Mouse (Mus musculus): ENCODE results near the gene Ada. TPM values are rescaled to one million over a fixed set of nuclear protein-coding genes. Genes with fewer than 3 reads are reported as not detected.

Ada gene
- polyA plus RNA-seq, 1 experiment from 2014 or later, result 8.2 TPM

DNA sequence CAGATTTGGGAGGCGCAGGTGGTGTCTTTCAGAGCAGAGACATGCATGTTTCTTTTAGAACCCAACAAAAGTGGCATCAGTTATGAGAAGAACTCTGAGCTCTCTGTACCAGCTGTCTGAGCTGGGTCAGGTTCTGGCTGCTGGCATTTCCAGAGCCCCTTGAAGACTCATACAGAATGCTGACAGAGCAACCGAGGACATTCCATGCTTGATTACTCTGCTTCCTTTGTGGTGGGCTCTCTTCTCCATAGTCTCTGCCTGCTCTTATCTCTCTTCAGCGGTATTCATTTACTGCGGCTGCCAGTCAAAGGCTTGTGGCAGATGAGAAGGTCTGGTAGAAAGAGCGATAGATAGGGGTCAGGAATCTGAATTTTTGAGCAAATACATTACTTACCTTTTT lies 63.8 kb downstream of the Ada start:
- Histone ChIP-seq H3K4me1 (replicated peaks; ENCODE audit: control insufficient read depth, insufficient read depth, low read length) (peaks cover 31% of the 10 kb centered on the region), H3K9ac (ENCODE audit: low read length) (no peak overlapping the region; the same call in 1 of the 2 replicates), H3K27me3 (ENCODE audit: control insufficient read depth, insufficient read depth, low read depth, low read length) (no peaks in the 10 kb centered on the region), H3K4me2 (ENCODE audit: low read depth, low read length) (peak overlapping the region; percentile 34), H3K36me3 (ENCODE audit: control insufficient read depth, insufficient read depth, low read length) (no peaks in the 10 kb centered on the region), H3K27ac (ENCODE audit: low read length) (peak overlapping the region; percentile 84), H3K4me3 (ENCODE audit: low read length) (no peak overlapping the region), H3K9me3 (ENCODE audit: control insufficient read depth, low read length) (no peaks in the 10 kb centered on the region)
- WGBS, result 50% methylated on average over 5 of the region's 5 CpGs
- ATAC-seq (ENCODE audit: low read depth), result peak; percentile 29

DNA sequence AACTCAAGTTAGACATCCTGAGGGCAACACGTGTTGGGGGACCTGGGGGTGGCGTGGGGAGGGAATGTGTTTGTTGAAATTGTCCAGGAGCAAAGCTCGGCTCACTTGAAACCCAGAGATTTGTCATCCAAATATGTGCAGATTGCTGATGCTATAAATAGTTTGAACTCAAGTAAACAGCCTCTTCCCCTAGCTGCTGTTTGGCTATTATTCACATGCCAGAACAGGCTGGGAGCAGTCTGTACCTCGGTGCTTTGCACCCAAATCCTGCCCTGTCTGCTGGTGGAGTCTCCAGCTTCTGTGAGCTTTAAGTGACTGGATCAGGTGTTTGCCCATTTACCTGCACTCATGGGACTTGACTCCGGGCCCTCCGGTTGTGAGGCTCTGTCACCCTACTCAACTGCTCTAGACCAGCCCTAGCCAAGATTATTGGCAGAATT lies 64.3 kb downstream of the Ada start:
- Histone ChIP-seq H3K27ac (ENCODE audit: low read length) (peak overlapping the region; percentile 84), H3K27me3 (ENCODE audit: control insufficient read depth, insufficient read depth, low read depth, low read length) (no peaks in the 10 kb centered on the region), H3K9me3 (ENCODE audit: control insufficient read depth, low read length) (no peaks in the 10 kb centered on the region), H3K36me3 (ENCODE audit: control insufficient read depth, insufficient read depth, low read length) (no peaks in the 10 kb centered on the region), H3K4me1 (replicated peaks; ENCODE audit: control insufficient read depth, insufficient read depth, low read length) (peaks cover 30% of the 10 kb centered on the region), H3K4me3 (ENCODE audit: low read length) (no peak overlapping the region), H3K4me2 (ENCODE audit: low read depth, low read length) (peak overlapping the region; percentile 34), H3K9ac (ENCODE audit: low read length) (no peak overlapping the region; the same call in 1 of the 2 replicates)
- peak; percentile 90 for ATAC-seq (ENCODE audit: low read depth)
- 16% methylated on average over 6 of the region's 6 CpGs for WGBS

- Histone ChIP-seq H3K9ac (ENCODE audit: low read length) (no peak overlapping the region; the same call in 1 of the 2 replicates), H3K27ac (ENCODE audit: low read length) (peak overlapping the region; percentile 84), H3K36me3 (ENCODE audit: control insufficient read depth, insufficient read depth, low read length) (no peaks in the 10 kb centered on the region), H3K4me3 (ENCODE audit: low read length) (no peak overlapping the region), H3K4me1 (replicated peaks; ENCODE audit: control insufficient read depth, insufficient read depth, low read length) (peaks cover 25% of the 10 kb centered on the region), H3K4me2 (ENCODE audit: low read depth, low read length) (0 out of 2 replicates have a peak overlapping the region, but pooled peaks have one; percentile 13), H3K9me3 (ENCODE audit: control insufficient read depth, low read length) (no peaks in the 10 kb centered on the region), H3K27me3 (ENCODE audit: control insufficient read depth, insufficient read depth, low read depth, low read length) (no peaks in the 10 kb centered on the region)
- 32% methylated on average over 4 of the region's 4 CpGs for WGBS
- peak; percentile 46 for ATAC-seq (ENCODE audit: low read depth)
Measured at GRCm38 (mm10) chr2:163685287-163685686, 64.8 kb downstream of the Ada start.

DNA sequence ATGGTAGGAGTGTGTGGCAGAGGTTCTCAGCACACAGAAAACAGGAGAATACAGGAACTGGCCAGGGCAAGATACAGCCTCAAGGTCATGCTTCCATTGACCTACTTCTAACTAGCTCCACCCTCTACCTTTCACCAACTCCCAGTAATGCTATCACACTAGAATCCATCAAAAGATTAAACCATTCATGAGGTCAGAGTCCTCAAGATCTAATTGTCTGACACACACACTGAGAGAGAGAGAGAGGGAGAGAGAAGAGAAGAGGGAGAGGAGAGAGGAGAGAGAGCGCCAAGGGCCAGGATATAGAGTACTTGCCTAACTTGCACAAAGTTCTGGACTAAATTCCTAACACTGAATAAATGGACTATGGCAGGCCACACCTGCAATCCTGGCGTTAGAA lies 67.7 kb downstream of the Ada start:
- H3K9ac ChIP-seq (ENCODE audit: low read length), result no peak overlapping the region
- no peak overlapping the region for H3K27ac ChIP-seq (ENCODE audit: low read length)
- no peaks in the 10 kb centered on the region for H3K27me3 ChIP-seq (ENCODE audit: control insufficient read depth, insufficient read depth, low read depth, low read length)
- no peak for ATAC-seq (ENCODE audit: low read depth)
- no peak overlapping the region for H3K4me2 ChIP-seq (ENCODE audit: low read depth, low read length)
- H3K36me3 ChIP-seq (ENCODE audit: control insufficient read depth, insufficient read depth, low read length), result no peaks in the 10 kb centered on the region
- 91% methylated on average over 2 of the region's 2 CpGs for WGBS
- no peaks in the 10 kb centered on the region for H3K9me3 ChIP-seq (ENCODE audit: control insufficient read depth, low read length)
- peaks cover 21% of the 10 kb centered on the region for H3K4me1 ChIP-seq (replicated peaks; ENCODE audit: control insufficient read depth, insufficient read depth, low read length)
- no peak overlapping the region for H3K4me3 ChIP-seq (ENCODE audit: low read length)

GRCm38 (mm10) chr2:163676745-163677144 lies 73.3 kb downstream of the Ada start:
- 84% methylated on average over 3 of the region's 3 CpGs for WGBS
- no peaks in the 10 kb centered on the region for H3K27me3 ChIP-seq (ENCODE audit: control insufficient read depth, insufficient read depth, low read depth, low read length)
- no peaks in the 10 kb centered on the region for H3K9me3 ChIP-seq (ENCODE audit: control insufficient read depth, low read length)
- no peak for ATAC-seq (ENCODE audit: low read depth)
- H3K27ac ChIP-seq (ENCODE audit: low read length), result no peak overlapping the region
- H3K4me2 ChIP-seq (ENCODE audit: low read depth, low read length), result no peak overlapping the region
- no peak overlapping the region for H3K9ac ChIP-seq (ENCODE audit: low read length)
- no peak overlapping the region for H3K4me3 ChIP-seq (ENCODE audit: low read length)
- H3K4me1 ChIP-seq (replicated peaks; ENCODE audit: control insufficient read depth, insufficient read depth, low read length), result peaks cover 18% of the 10 kb centered on the region
- H3K36me3 ChIP-seq (ENCODE audit: control insufficient read depth, insufficient read depth, low read length), result no peaks in the 10 kb centered on the region

Other genes starting within 250 kb of the Ada start
- 0.34 TPM in 1 of 2 replicates, not detected in the other for gene Hnf4a, start 243.4 kb downstream of the Ada start, polyA plus RNA-seq (2015; fragmentation: Nextera tagmentation; extraction: Ambion mirVana)
- gene Ttpal, start 147.9 kb downstream of the Ada start, polyA plus RNA-seq (2015; fragmentation: Nextera tagmentation; extraction: Ambion mirVana), result 29.5 and 31.2 TPM in 2 replicates
- 71.5 and 72.8 TPM in 2 replicates for gene Serinc3, start 105.1 kb downstream of the Ada start, polyA plus RNA-seq (2015; fragmentation: Nextera tagmentation; extraction: Ambion mirVana)
- 133 and 134 TPM in 2 replicates for gene Pkig, start 91.9 kb downstream of the Ada start, polyA plus RNA-seq (2015; fragmentation: Nextera tagmentation; extraction: Ambion mirVana)
- 2.4 and 4.1 TPM in 2 replicates for gene Ccn5, start 70.6 kb upstream of the Ada start, polyA plus RNA-seq (2015; fragmentation: Nextera tagmentation; extraction: Ambion mirVana)
- not detected in 2 replicates for gene Kcnk15, start 103.4 kb upstream of the Ada start, polyA plus RNA-seq (2015; fragmentation: Nextera tagmentation; extraction: Ambion mirVana)
- 0.04 and 0.16 TPM in 2 replicates for gene Rims4, start 168.4 kb upstream of the Ada start, polyA plus RNA-seq (2015; fragmentation: Nextera tagmentation; extraction: Ambion mirVana)
- gene Ywhab, start 244.7 kb upstream of the Ada start, polyA plus RNA-seq (2015; fragmentation: Nextera tagmentation; extraction: Ambion mirVana), result 294 and 308 TPM in 2 replicates

All from lung, embryonic 16.5 days (tissue).